Mouse (Mus musculus) kidney, adult 2 months (tissue): ENCODE data around the gene Tomm5. TPM values are rescaled to one million over a fixed set of nuclear protein-coding genes. Genes with fewer than 3 reads are reported as not detected.

Experiments used
- DNase-seq: peaks from one replicate; pipeline ENCODE4 v3.0.0; 2021
- H3K27ac ChIP-seq: fragments of 200-500 bp; 2 replicates; pipeline ENCODE4 v1.5.1; 2012; ENCODE audit warnings: low read depth, low read length, control low read depth, inconsistent platforms; ENCODE audit not compliant: insufficient read depth
- H3K27me3 ChIP-seq: fragments of 200-500 bp; replicated peaks from 2 replicates; pipeline ENCODE4 v1.6.1; 2012; ENCODE audit warnings: mild to moderate bottlenecking, moderate library complexity, low read length, inconsistent platforms; ENCODE audit not compliant: control insufficient read depth, insufficient read depth
- H3K36me3 ChIP-seq: fragments of 200-500 bp; 2 replicates; pipeline ENCODE4 v1.6.1; 2012; ENCODE audit warnings: mild to moderate bottlenecking, moderate library complexity, low read length, inconsistent platforms; ENCODE audit not compliant: control insufficient read depth, insufficient read depth
- H3K4me1 ChIP-seq: fragments of 200-500 bp; 2 replicates; pipeline ENCODE4 v1.6.1; 2011; ENCODE audit warnings: low read length; ENCODE audit not compliant: control insufficient read depth, insufficient read depth
- H3K4me3 ChIP-seq: fragments of 200-500 bp; 2 replicates; pipeline ENCODE4 v1.5.1; 2011; ENCODE audit warnings: mild to moderate bottlenecking, low read depth, low read length, control low read depth; ENCODE audit not compliant: insufficient read depth
- CTCF ChIP-seq: fragments of 200-500 bp; conservative IDR thresholded peaks from 2 replicates; pipeline ENCODE4 v1.5.1; 2011; ENCODE audit warnings: low read depth, mild to moderate bottlenecking, control low read depth, low read length, moderate library complexity, mixed read lengths; ENCODE audit not compliant: insufficient read depth, insufficient read length
- POLR2A ChIP-seq: fragments of 200-500 bp; IDR thresholded peaks from one replicate; pipeline ENCODE4 v1.6.1; 2011; ENCODE audit warnings: low read depth, low read length, control low read depth
- WGBS: fragments of 180-500 bp; shearing (Covaris S2); methylation state at CpG from one replicate; pipeline ENCODE4 v1.1.7; 2018; 5-methylcytosine and 5-hydroxymethylcytosine counted together
- polyA plus RNA-seq: library from polyadenylated mRNA; depleted of rRNA; stranded (reverse); fragments of >200 nt; gene quantifications from 2 replicates; pipeline ENCODE4 v1.2.3, GENCODE M21; 2012

Tomm5 gene
- polyA plus RNA-seq, 1 experiment, result 155 TPM

- DNase-seq, result no peak
Measured at GRCm38 (mm10) chr4:45131021-45131420, 23.1 kb upstream of the Tomm5 start.

GRCm38 (mm10) chr4:45121311-45121710 is 13.4 kb upstream of the Tomm5 start:
- no peak for DNase-seq
- WGBS, result 83% methylated on average over 11 of the region's 11 CpGs

More at GRCm38 (mm10) chr4:45131021-45131420, 23.1 kb upstream of the Tomm5 start:
- Histone ChIP-seq H3K36me3 (no peaks in the 10 kb centered on the region), H3K4me1 (no peaks in the 10 kb centered on the region), H3K27ac (no peak overlapping the region), H3K27me3 (no peaks in the 10 kb centered on the region), H3K4me3 (no peak overlapping the region)
- TF ChIP-seq POLR2A, result no peak
- no peak for TF ChIP-seq CTCF
- 64% methylated on average over 4 of the region's 4 CpGs for WGBS

DNA sequence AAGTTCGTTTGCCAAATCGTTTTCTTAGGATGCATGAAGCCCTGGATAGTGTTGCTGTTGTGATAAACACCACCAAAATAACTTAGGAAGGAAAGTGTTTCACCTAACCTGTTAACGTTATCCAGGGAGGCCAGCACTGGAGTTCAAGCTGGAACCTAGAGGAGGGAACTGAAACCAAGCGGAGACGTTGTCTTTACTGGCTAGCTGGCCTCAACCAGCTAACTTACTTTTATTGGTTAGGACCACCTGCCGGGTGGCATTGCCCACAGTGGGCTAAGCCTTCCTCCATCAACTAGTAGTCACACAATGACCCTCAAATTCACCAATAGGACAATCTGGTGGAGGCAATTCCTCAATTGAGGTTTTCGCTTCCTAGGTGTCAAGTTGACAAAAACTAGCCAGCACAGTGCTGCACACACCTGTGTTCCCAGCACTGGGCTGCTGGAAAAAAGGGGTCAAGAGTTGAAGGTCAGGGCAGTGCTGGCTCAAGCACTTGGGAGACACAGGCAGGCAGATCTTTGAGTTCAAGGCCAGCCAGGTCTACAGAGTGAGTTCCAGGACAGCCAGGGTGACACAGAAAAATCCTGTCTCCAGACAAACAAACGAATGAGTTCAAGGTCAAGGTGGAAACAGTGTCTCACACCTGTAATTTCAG is 669 bp upstream of the Tomm5 start:
- TF ChIP-seq CTCF (no peak), POLR2A (no peak)
- Histone ChIP-seq H3K4me1 (peaks cover 5% of the 10 kb centered on the region; the same call in 1 of the 2 replicates), H3K36me3 (no peaks in the 10 kb centered on the region; the same call in 1 of the 2 replicates), H3K4me3 (no peak overlapping the region), H3K27ac (no peak overlapping the region), H3K27me3 (no peaks in the 10 kb centered on the region)
- no peak for DNase-seq
- WGBS, result 63% methylated on average over 8 of the region's 8 CpGs

More at GRCm38 (mm10) chr4:45121311-45121710, 13.4 kb upstream of the Tomm5 start:
- Histone ChIP-seq H3K4me3 (no peak overlapping the region), H3K27me3 (no peaks in the 10 kb centered on the region), H3K36me3 (no peaks in the 10 kb centered on the region), H3K27ac (no peak overlapping the region), H3K4me1 (no peaks in the 10 kb centered on the region)
- no peak for TF ChIP-seq CTCF
- no peak for TF ChIP-seq POLR2A

DNA sequence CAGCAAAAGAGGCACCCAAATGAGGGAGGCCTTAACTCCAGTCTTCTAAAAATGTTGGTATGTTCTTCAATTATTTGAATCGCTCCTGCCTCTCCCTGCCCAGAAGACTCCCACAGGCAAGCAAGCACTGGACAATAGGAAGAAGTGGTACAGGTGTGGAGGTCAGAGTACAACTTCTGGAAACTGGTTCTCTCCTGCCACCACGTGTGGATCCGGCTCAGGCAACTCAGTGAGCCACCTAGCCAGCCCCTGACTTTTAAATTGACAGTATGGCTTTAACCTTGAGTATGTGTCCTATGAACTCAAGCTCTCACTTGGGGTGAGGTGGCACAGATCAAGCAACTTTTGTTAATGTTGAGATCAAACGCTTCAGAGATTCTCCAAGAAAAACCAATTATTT is 848 bp downstream of the Tomm5 start:
- Histone ChIP-seq H3K27me3 (no peaks in the 10 kb centered on the region), H3K4me1 (peaks cover 5% of the 10 kb centered on the region; the same call in 1 of the 2 replicates), H3K36me3 (no peaks in the 10 kb centered on the region; the same call in 1 of the 2 replicates), H3K4me3 (peak overlapping the region; percentile 99), H3K27ac (peak overlapping the region; percentile 83)
- DNase-seq, result peak; percentile 50
- WGBS, result 3% methylated on average over 4 of the region's 4 CpGs
- TF ChIP-seq CTCF (no peak), POLR2A (no peak)

DNA sequence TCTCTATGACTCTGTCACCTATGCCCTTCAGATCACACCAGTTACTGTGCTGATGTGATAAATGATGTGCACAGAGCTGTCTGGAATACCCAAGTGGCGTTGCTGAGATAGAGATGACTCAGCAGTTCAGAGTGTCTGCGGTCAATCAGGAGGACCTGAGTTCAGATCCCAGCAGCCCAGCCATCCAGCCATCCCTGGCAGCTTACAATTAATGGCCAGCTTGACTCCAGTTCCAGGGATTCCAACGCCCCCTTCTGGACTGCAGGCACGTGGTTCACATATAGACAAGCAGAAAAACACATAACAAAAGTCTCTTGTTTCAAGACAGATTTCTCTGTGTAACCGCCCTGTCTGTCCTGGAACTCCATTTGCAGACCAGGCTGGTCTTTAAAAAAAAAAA is 1.5 kb downstream of the Tomm5 start:
- peak; percentile 13 for DNase-seq
- Histone ChIP-seq H3K4me1 (peaks cover 5% of the 10 kb centered on the region; the same call in 1 of the 2 replicates), H3K36me3 (no peaks in the 10 kb centered on the region; the same call in 1 of the 2 replicates), H3K27me3 (no peaks in the 10 kb centered on the region), H3K4me3 (no peak overlapping the region), H3K27ac (no peak overlapping the region)
- 59% methylated on average over 5 of the region's 5 CpGs for WGBS
- 0 out of 2 replicates have a peak, but pooled peaks have one; percentile 4 for TF ChIP-seq CTCF
- TF ChIP-seq POLR2A, result no peak

- Histone ChIP-seq H3K36me3 (no peaks in the 10 kb centered on the region), H3K4me1 (no peaks in the 10 kb centered on the region), H3K27ac (no peak overlapping the region), H3K4me3 (no peak overlapping the region), H3K27me3 (no peaks in the 10 kb centered on the region; the same call in 1 of the 2 replicates)
- WGBS, result 23% methylated on average over 7 of the region's 7 CpGs
- DNase-seq, result peak; percentile 67
- TF ChIP-seq POLR2A, result no peak
- peak; percentile 96; the same call in 1 of the 2 replicates for TF ChIP-seq CTCF
Measured at GRCm38 (mm10) chr4:45097198-45097872, 10.6 kb downstream of the Tomm5 start.

DNA sequence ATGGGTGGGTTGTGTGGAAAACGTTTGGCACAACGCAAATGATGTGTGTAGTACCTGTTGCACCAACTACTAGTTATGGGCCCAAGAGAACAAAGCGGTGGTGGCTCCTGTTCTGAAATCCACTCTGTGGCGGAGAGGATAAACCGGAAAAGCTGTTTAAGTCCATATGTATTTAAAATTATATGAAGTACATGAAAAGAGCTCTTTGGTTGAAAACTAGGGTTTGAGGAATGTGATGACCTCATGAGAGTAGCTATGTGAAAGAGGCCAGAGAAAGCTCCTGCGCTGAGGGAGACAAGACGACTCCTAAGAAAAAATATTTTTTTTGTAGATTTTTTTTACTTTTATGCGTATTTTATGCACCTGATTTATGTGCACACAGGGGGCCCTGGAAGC is 23.0 kb downstream of the Tomm5 start:
- no peaks in the 10 kb centered on the region for H3K27me3 ChIP-seq
- no peaks in the 10 kb centered on the region for H3K36me3 ChIP-seq
- peak overlapping the region; percentile 84 for H3K4me3 ChIP-seq
- no peak for DNase-seq
- TF ChIP-seq CTCF (no peak), POLR2A (no peak)
- H3K27ac ChIP-seq, result no peak overlapping the region
- WGBS, result 34% methylated on average over 8 of the region's 8 CpGs
- H3K4me1 ChIP-seq, result peaks cover 11% of the 10 kb centered on the region
